Mouse (Mus musculus) heart, postnatal 0 days (tissue): ENCODE measurements around the gene Trmt112.
"Not testable (repeated sequence)": the region's sequence is repeated elsewhere in the genome, so short reads cannot be mapped to it uniquely, and the experiment has no call there.

ENCODE experiments used
- CTCF ChIP-seq: IDR thresholded peaks from 2 replicates; pipeline ENCODE4 v1.5.1; 2016; ENCODE audit warnings: antibody characterized with exemption, control low read depth, low read depth
- EP300 ChIP-seq: IDR thresholded peaks from 2 replicates; pipeline ENCODE4 v1.6.1; 2016; ENCODE audit warnings: antibody characterized with exemption, low read depth

- TF ChIP-seq EP300, CTCF: not testable (repeated sequence)
These were observed 808 bp downstream of the Trmt112 start for GRCm38 (mm10) chr19:6910306-6910705.
